ENCODE assay signal across 21 mouse cellular contexts in the genomic region with DNA sequence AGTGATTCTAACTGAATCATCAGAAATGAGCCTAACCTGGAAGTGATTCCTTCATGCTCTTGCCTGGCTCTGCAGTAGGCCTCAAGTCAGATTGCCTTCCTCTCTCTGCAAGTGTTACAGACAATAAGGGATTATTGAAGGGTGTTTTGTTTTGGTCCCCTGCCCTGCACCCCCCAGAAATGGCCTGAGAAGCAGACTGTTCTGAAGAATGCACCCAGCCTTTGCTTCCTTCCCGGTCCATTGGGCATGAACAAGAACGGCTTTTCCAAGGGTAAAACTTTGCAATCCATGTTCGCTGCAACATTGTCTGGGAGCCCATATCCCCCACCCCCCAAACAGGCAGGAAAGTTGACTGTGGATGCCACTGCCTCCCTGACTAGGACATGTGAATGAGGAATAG.
A peak's percentile ranks its signal among the peaks of the same experiment; 100 is the strongest.
DNase-seq lines count a peak whose midpoint lies in the region; ATAC-seq and TF ChIP-seq lines count a peak whose summit lies in the region.
"Had no signal": no experiment of that assay in that cellular context is flagged by ENCODE, and none has a peak within 500 bp of the region (broad histone marks: within the 10 kb centered on the region; RNA-seq: fewer than 3 reads in every experiment).

No protein-coding gene starts in this region.

- no peak overlapping the region for H3K4me2 ChIP-seq in hindbrain, postnatal 0 days (ENCODE audit: low read depth, low read length)
- H3K4me2 ChIP-seq in midbrain, embryonic 14.5 days (ENCODE audit: low read length): no peak overlapping the region
- no peak overlapping the region for H3K4me2 ChIP-seq in hindbrain, embryonic 12.5 days (replicated peaks)
- no peak overlapping the region for H3K4me2 ChIP-seq in intestine, postnatal 0 days (replicated peaks; ENCODE audit: low read depth)
- H3K4me2 ChIP-seq: embryonic facial prominence, embryonic 15.5 days; limb, embryonic 15.5 days; neural tube, embryonic 13.5 days had no signal

- H3K27me3 ChIP-seq in hindbrain, embryonic 10.5 days (ENCODE audit: insufficient read depth, poor library complexity, severe bottlenecking): no peaks in the 10 kb centered on the region
- no peaks in the 10 kb centered on the region for H3K27me3 ChIP-seq in hindbrain, postnatal 0 days (ENCODE audit: insufficient read depth, low read length)
- no peaks in the 10 kb centered on the region for H3K27me3 ChIP-seq in midbrain, embryonic 10.5 days (ENCODE audit: low read depth, poor library complexity, severe bottlenecking)
- H3K27me3 ChIP-seq in midbrain, embryonic 14.5 days (ENCODE audit: control insufficient read depth, insufficient read depth, low read length): no peaks in the 10 kb centered on the region
- no peaks in the 10 kb centered on the region for H3K27me3 ChIP-seq in hindbrain, embryonic 12.5 days
- H3K27me3 ChIP-seq in intestine, postnatal 0 days (replicated peaks; ENCODE audit: control insufficient read depth, insufficient read depth, low read length): no peaks in the 10 kb centered on the region
- H3K27me3 ChIP-seq: CH12.LX; embryonic facial prominence, embryonic 15.5 days; limb, embryonic 15.5 days; neural tube, embryonic 13.5 days had no signal

- no peaks in the 10 kb centered on the region for H3K36me3 ChIP-seq in hindbrain, embryonic 10.5 days
- no peaks in the 10 kb centered on the region for H3K36me3 ChIP-seq in hindbrain, postnatal 0 days (ENCODE audit: insufficient read depth, low read length)
- no peaks in the 10 kb centered on the region for H3K36me3 ChIP-seq in midbrain, embryonic 10.5 days
- H3K36me3 ChIP-seq in midbrain, embryonic 14.5 days (ENCODE audit: control insufficient read depth, insufficient read depth, low read length): no peaks in the 10 kb centered on the region
- no peaks in the 10 kb centered on the region for H3K36me3 ChIP-seq in hindbrain, embryonic 12.5 days
- H3K36me3 ChIP-seq in intestine, postnatal 0 days (ENCODE audit: control insufficient read depth, insufficient read depth): no peaks in the 10 kb centered on the region
- H3K36me3 ChIP-seq: embryonic facial prominence, embryonic 15.5 days; limb, embryonic 15.5 days; neural tube, embryonic 13.5 days had no signal

- H3K4me3 ChIP-seq in hindbrain, embryonic 10.5 days: no peak overlapping the region
- H3K4me3 ChIP-seq in hindbrain, postnatal 0 days (ENCODE audit: low read length): no peak overlapping the region
- no peak overlapping the region for H3K4me3 ChIP-seq in midbrain, embryonic 10.5 days
- no peak overlapping the region for H3K4me3 ChIP-seq in midbrain, embryonic 14.5 days (replicated peaks; ENCODE audit: low read depth, low read length)
- no peak overlapping the region for H3K4me3 ChIP-seq in hindbrain, embryonic 12.5 days
- no peak overlapping the region for H3K4me3 ChIP-seq in intestine, postnatal 0 days (ENCODE audit: low read depth, low read length)
- H3K4me3 ChIP-seq: embryonic facial prominence, embryonic 15.5 days; heart, adult 2 months; limb, embryonic 15.5 days; neural tube, embryonic 13.5 days had no signal

- WGBS in hindbrain, embryonic 10.5 days: 30% methylated on average over 3 of the region's 3 CpGs
- WGBS in hindbrain, postnatal 0 days: 30% methylated on average over 3 of the region's 3 CpGs
- 23% methylated on average over 3 of the region's 3 CpGs for WGBS in midbrain, embryonic 10.5 days
- 5% methylated on average over 3 of the region's 3 CpGs for WGBS in midbrain, embryonic 14.5 days
- WGBS in hindbrain, embryonic 12.5 days: 30% methylated on average over 3 of the region's 3 CpGs
- WGBS in intestine, postnatal 0 days: 92% methylated on average over 3 of the region's 3 CpGs

- TF ChIP-seq CTCF in hindbrain, postnatal 0 days (IDR thresholded peaks at IDR 0.05; ENCODE audit: low read depth): no peak
- TF ChIP-seq CTCF in intestine, postnatal 0 days (IDR thresholded peaks at IDR 0.05; ENCODE audit: low read depth): no peak

- DNase-seq in hindbrain, embryonic 10.5 days (ENCODE audit: low spot score): peak; percentile 36
- no peak for DNase-seq in hindbrain, postnatal 0 days (ENCODE audit: low spot score)
- peak; percentile 51 for DNase-seq in midbrain, embryonic 10.5 days (ENCODE audit: low spot score)
- no peak for DNase-seq in midbrain, embryonic 14.5 days
- DNase-seq in embryo, embryonic 10 days (ENCODE audit: low spot score): peak; percentile 22
- DNase-seq in right cerebral cortex, postnatal 36 days (ENCODE audit: low spot score in 2 of 2): no peak
- DNase-seq: cerebellum, adult 2 months; gastrocnemius, postnatal 25 days; heart, adult 2 months; kidney, adult 11 months; layer of hippocampus, postnatal 36 days; liver, postnatal 0 days; lung, postnatal 10 days; right cerebral cortex, postnatal 14 days; thymus, postnatal 36 days had no signal

- H3K27ac ChIP-seq in hindbrain, embryonic 10.5 days: peak overlapping the region; percentile 70
- H3K27ac ChIP-seq in hindbrain, postnatal 0 days: no peak overlapping the region
- H3K27ac ChIP-seq in midbrain, embryonic 10.5 days (replicated peaks): peak overlapping the region; percentile 69
- H3K27ac ChIP-seq in midbrain, embryonic 14.5 days (replicated peaks; ENCODE audit: low read depth, low read length): no peak overlapping the region
- no peak overlapping the region for H3K27ac ChIP-seq in hindbrain, embryonic 12.5 days
- no peak overlapping the region for H3K27ac ChIP-seq in intestine, postnatal 0 days (ENCODE audit: low read depth, low read length)
- H3K27ac ChIP-seq: embryonic facial prominence, embryonic 15.5 days; heart, adult 2 months; limb, embryonic 15.5 days; neural tube, embryonic 13.5 days had no signal

- H3K4me1 ChIP-seq in hindbrain, embryonic 10.5 days (replicated peaks): peaks cover 11% of the 10 kb centered on the region
- H3K4me1 ChIP-seq in hindbrain, postnatal 0 days (ENCODE audit: insufficient read depth, low read length): no peaks in the 10 kb centered on the region
- H3K4me1 ChIP-seq in midbrain, embryonic 10.5 days: peaks cover 18% of the 10 kb centered on the region
- H3K4me1 ChIP-seq in midbrain, embryonic 14.5 days (ENCODE audit: control insufficient read depth, insufficient read depth, low read length): no peaks in the 10 kb centered on the region
- H3K4me1 ChIP-seq in hindbrain, embryonic 12.5 days: no peaks in the 10 kb centered on the region
- no peaks in the 10 kb centered on the region for H3K4me1 ChIP-seq in intestine, postnatal 0 days (replicated peaks; ENCODE audit: control insufficient read depth, insufficient read depth, low read length)
- H3K4me1 ChIP-seq: embryonic facial prominence, embryonic 15.5 days; limb, embryonic 15.5 days had no signal

- no peaks in the 10 kb centered on the region for H3K9me3 ChIP-seq in hindbrain, embryonic 10.5 days
- H3K9me3 ChIP-seq in hindbrain, postnatal 0 days (ENCODE audit: low read length): no peaks in the 10 kb centered on the region
- no peaks in the 10 kb centered on the region for H3K9me3 ChIP-seq in midbrain, embryonic 10.5 days (replicated peaks)
- no peaks in the 10 kb centered on the region for H3K9me3 ChIP-seq in midbrain, embryonic 14.5 days (ENCODE audit: control insufficient read depth, low read length)
- no peaks in the 10 kb centered on the region for H3K9me3 ChIP-seq in hindbrain, embryonic 12.5 days (replicated peaks)
- H3K9me3 ChIP-seq in intestine, postnatal 0 days (ENCODE audit: control insufficient read depth): no peaks in the 10 kb centered on the region
- H3K9me3 ChIP-seq: embryonic facial prominence, embryonic 15.5 days; limb, embryonic 15.5 days; neural tube, embryonic 13.5 days had no signal

- ATAC-seq in hindbrain, postnatal 0 days: no peak
- no peak for ATAC-seq in midbrain, embryonic 14.5 days (ENCODE audit: low FRiP score, low TSS enrichment)
- ATAC-seq in hindbrain, embryonic 12.5 days (ENCODE audit: low FRiP score): peak; percentile 81
- ATAC-seq in intestine, postnatal 0 days: no peak
- ATAC-seq: liver, postnatal 0 days had no signal

- no peak overlapping the region for H3K9ac ChIP-seq in hindbrain, postnatal 0 days (replicated peaks; ENCODE audit: low read length)
- no peak overlapping the region for H3K9ac ChIP-seq in midbrain, embryonic 14.5 days (replicated peaks; ENCODE audit: low read length)
- no peak overlapping the region for H3K9ac ChIP-seq in hindbrain, embryonic 12.5 days
- H3K9ac ChIP-seq in intestine, postnatal 0 days (ENCODE audit: low read depth, low read length): no peak overlapping the region
- H3K9ac ChIP-seq: embryonic facial prominence, embryonic 15.5 days; limb, embryonic 15.5 days; liver, postnatal 0 days; neural tube, embryonic 13.5 days had no signal

Comparison
In these comparisons a context has a peak if more than half of its experiments do, and no peak if none do; other contexts are left out.
1. DNase-seq: peak in hindbrain, embryonic 10.5 days (single experiment), midbrain, embryonic 10.5 days (single experiment) and embryo, embryonic 10 days (single experiment); none in hindbrain, postnatal 0 days (single experiment), midbrain, embryonic 14.5 days (single experiment) and right cerebral cortex, postnatal 36 days (0 of 2).
2. H3K27ac ChIP-seq: peak in hindbrain, embryonic 10.5 days (single experiment) and midbrain, embryonic 10.5 days (single experiment); none in hindbrain, postnatal 0 days (single experiment), midbrain, embryonic 14.5 days (single experiment), hindbrain, embryonic 12.5 days (single experiment) and intestine, postnatal 0 days (single experiment).